Mouse (Mus musculus) kidney, adult 8-10 months (tissue): ENCODE measurements around the gene Sec14l2.
A peak's percentile ranks its signal among the peaks of the same experiment; 100 is the strongest.

Source experiments
- DNase-seq, 2 experiments: peaks; one replicate each; pipeline ENCODE4 v3.0.0; 2022

Gene Sec14l2

DNA sequence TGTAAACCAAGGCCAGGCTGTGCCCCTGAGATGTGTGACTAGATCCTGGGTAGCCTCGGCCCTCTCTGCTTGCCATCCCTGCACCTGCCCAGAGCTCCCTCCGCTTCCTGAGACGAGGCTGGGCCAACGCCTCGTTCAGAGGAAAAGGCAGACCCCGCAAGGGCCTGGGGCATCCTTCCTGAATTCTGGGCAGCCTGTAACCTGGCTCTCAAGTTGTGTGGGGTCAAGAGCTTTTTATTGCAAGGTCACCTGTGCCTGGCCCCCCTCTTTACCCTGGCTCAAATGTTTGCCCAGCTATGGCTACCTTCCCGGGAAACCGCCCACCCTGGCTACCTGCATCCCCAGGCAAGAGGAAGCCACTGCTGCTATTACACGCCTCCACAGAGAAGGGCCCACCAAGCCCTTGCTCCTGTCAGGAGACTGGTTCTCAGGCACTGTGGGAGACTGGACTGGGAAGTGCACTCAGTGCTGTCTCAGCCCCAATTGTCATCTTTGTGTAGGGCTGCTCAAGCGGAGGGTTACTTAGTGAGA, 26.1 kb downstream of the Sec14l2 start:
- peak in 1 of 2 experiments; percentile 22 for DNase-seq

DNA sequence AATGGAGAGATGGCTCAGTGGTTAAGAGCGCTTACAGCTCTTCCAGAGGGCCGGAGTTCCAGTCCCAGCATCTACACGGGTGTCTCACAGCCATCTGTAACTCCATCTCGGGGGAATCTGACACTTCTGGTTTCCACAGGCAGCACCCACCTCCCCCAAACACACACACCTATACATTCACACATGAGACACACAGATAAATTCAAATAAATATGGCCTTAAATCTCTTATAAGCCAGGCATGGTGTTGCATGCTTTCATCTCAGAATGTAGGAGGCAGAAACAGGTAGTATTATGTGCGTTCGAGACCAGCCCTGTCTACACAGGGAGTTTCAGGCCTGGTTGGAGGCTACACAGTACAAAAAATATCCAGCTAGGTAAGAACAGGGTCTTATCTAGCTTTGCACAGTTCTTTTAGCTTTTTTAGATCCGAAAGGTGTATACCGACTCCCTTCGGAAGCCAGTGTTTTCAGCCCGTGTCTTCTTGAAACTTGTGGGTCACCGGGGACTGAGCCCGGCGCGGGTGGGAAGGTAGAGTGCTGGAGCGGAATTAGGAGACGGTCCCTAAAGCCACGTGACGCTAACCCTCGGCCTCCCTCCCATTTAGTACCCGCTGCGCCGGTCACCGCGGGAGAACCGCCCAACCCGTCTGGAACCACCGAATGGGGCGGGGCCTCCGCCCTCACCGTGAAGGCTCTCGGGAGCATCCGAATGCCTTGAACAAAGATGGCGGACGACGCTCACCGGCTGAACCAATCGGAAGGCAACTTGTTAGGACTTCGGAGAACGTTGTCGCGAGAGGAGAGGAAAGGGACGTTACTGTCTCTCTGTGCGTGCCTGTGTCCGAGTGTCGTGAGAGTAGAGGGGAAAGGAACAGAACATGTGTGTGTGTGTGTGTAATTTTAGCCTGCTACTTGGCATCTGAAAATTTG, 26.9 kb downstream of the Sec14l2 start:
- peak; percentile 99 for DNase-seq

DNA sequence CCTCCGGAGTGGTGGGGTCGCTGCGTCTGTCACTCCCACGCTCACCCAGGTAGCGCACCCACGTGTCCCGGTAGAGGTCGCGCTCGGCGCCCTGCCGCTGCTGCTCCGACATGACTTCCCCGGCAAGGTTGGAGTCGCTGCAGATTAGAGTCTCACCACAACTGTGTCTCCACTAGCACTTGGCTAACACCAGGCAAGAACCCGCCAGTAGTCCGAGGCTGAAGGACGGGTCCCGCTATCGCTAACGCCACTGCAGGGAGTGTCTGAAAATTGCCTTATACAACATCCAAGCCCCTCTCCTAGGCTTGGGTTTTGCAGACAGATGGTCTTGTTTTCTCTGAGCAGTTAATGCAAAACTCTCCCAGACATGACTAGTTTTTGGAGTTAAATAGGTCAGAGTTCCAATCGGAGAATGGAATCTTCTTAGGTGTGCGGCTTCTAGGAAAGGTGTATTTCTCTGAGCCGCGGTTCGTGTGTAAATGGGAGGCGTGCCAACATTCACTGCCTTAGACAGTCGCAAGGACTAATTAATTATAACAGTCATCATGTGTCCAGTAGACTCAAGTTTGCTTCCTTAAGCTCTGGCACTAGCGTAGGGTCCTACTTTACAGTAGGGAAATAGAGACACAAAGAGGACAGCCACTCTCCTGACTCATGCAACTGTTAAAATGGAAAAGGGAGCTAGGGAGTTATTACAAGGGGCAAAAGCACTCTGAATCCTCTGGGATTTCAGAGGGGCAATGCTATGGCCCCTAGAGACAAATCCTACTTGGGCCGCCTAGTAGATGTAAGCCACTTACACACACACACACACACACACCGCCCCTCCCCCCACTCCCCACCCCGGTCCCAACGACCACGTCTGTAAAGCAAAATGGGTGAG, 27.8 kb downstream of the Sec14l2 start, which contains the start of gene Mtfp1:
Gene Mtfp1, minus strand, starts transcription at position 275 of the 883 bp plus-strand sequence.
- peak; percentile 63 to 69 for DNase-seq

DNA sequence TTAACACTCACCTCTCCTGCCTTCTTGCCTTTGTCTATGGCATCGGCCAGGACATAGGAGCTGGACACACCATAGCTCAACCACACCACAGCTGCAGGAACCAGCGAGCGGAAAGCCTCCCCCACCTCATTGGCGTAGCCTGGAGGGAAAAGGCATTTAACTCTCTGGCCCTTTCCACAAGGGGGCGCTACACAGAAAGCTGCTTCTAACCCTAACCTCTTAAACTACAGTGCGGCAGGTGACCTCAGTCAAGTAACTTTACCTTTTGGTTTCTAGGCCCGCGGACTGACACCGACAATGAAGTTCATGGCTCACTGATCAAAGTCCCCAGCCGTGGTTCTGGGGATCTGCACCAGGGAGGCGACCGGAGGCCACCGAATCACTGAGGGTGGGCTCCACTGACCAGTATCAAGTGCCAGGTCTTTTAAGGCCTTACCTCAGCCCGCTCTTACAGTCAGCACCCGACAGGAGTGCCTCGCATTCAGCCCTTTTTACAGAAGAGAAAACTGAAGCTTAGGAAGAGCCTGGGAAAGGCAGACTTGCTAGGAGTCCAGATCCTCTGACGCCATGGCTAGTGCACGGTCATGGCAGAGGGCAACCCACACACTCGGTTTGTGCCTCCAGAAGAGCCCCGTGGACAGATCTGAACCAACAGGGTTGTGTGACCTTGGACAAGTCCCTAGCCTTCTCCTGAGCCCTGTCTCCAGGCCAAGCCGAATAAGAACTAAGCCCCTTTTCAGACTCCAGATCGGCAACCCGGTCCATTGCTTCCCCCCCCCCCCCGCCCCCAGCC, 28.6 kb downstream of the Sec14l2 start:
- DNase-seq: peak; percentile 73 to 84

DNA sequence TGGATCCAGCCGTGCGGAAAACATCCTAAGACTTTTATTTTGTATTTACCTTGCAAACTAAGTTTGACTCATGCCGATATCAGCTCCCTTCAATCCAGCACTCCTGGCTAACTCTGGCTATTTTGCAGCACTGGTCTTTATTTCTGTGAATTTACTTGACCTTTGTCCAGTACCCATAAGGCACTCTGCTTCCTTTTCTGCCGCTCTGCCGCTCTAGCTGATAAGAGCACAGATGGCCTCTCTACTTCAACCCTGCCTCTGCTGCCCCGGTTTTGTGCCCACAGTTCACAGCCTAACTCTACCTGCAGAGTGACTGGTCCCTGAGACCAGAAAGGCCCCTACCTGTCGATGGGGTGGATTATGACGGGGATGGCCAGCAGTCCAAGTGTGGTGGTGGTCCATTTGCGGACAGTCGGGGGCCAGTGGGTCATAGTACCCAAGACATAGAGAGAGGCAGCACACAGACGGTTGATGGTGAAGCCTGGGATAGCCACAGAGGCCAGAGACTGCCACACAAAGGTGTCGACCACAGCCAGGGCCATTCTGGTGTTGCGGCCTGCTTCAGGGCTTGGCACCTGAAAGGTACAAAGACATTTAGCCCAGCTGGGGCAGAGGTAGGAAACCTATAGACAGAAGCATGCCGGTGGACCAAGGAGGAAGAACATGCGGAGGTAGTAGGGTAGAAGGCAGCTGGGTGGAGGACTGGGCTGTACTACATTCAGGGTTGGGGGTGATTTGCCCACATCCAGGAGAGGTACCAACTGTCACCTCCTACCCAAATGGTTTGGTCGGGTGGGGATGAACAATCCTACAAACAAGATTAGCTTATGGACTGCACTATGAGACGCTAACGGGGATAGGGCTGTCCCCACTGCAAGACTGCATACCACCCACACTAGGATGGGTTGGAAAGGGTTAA, 29.5 kb downstream of the Sec14l2 start:
- no peak for DNase-seq

DNA sequence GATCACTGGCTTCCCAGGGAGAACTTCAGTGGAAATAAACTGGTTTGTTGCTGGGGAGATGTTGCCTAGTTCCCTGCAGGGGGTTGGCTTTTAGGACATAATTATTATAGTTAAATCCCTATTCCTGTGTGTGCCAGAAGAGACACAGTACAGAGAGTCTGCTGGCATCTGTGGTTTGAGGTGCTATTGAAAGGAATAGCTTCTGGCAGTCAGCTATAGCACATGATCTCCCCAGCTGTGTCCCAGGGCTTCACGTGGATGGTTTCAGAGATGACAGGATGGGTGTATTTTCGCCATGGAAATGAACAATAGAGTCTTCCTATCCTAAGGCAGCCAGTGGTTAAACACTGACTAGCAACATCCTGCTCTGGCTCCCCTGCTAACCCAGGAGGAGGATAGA, 35.9 kb downstream of the Sec14l2 start:
- DNase-seq: no peak

DNA sequence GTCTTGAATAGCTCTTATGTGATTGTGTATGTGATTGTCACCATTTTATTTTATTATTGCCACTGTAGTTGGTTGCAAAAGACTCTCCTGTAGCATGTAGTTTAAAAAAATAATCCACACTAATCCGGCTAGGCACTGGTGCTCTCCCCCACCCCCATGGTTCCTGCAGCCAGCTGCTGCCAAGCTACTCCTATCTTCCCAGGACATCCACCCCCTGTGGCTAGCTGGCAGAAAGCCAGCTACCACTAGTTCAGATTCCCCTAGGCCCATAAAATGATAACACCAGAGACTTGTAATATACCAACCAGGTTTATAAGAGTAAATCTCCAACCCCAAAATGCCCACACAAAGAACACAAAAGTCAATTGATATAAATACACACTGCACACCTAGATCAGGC, 37.0 kb downstream of the Sec14l2 start:
- no peak for DNase-seq

DNA sequence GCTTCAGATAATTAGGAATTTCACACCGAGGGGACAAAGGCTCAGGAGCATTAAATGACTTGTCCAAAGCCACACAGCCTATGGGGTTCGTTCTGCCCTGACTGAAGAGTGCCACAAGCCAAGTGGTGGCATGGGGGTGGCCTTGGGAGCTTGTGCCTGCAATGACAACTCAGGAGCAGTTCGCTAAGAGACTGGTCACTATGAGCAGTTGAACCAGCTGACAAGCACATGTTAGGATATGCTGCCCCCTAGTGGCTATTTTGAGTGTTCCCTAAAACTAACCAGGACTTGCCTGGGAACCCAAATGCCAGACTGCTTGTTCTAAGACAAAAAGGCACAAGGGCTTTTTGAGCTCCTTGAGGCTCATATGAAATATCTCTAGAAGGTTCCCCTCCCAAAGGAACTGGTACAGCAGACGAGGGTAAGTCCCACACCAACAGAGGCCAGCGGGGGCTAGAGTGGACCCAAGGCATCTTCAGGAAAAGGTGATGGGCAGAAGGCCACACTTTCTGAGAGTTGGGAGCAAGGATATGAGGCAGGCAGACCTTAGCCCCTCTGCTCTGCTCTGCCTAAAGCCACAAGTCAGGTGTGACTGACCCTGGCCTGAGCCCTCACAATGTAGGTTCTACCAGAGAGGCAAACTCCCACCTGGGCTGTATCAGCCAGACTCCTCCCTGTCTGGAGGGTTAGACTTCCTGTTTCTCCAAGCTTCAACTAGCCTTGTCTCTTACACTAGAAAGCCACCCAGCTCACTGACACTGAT, 39.7 kb downstream of the Sec14l2 start:
- peak; percentile 60 to 64 for DNase-seq

DNA sequence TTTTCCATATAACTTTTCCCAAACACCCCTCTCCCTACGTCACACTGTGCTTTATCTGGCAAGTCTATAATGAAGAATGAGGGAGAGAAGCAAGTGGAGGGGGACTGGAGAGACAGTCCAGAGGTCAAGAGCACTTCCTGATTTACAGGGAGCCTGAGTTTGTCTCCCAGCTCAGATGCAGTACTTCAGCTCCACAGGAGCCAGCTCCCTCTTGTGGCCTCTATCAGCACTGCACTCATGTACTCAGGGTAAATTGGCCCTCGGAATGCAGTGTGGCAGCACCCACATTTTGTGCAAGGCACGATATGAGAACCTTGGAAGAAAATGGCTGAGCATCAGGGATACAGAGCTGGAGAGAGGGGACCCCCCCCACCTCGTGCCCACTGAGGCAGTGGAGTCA, 43.0 kb downstream of the Sec14l2 start:
- DNase-seq: peak; percentile 45 to 77

DNA sequence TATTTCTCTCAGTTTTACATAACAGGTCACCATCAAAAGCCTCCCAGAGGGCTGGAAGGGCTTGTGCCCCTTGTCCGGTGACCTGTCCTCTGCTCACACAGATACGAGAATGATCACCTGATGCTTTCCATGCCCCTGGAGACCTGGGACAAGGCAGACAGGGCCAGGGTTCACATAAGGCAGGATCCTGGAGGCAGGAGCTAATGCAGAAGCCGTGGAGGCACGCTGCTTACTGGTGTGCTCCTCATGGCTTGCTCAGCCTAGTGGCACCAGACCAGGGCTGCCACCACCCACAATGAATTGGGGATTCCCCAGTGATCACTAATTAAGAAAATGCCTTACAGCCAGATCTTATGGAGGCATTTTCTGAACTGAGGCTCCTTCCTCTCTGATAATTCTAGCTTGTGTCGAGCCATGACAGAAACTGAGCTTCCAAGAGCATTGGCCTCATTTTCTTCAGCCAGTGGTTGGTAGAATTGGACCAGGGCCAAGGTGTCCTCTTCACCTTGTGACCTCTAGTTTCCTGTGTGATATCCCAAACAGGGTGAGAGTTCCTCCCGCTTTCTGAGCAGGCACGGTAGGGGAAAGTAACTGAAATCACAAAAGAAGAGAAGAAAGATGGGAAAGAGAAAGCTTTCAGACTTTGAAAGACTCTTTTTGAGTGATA, 44.8 kb downstream of the Sec14l2 start:
- no peak for DNase-seq

DNA sequence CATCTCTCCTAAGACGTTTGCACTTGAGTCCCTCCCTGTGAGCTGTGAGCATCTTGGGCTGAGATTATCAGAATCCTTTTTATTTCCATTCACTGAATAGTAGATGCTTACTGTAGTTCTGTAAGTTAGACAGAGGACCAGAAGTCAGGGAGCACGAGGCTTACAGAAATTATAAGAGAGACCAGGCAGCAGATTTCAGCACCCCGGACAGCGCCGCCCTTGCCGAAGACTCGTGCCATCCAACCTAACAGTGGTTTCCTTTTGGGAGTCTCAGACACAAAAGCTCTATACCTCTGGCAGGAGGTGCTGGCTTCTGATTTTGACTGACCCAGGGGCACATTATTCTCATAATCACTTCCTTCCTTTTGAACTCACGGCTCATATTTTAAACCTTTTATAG, 46.6 kb downstream of the Sec14l2 start:
- DNase-seq: peak in 1 of 2 experiments; percentile 56

DNA sequence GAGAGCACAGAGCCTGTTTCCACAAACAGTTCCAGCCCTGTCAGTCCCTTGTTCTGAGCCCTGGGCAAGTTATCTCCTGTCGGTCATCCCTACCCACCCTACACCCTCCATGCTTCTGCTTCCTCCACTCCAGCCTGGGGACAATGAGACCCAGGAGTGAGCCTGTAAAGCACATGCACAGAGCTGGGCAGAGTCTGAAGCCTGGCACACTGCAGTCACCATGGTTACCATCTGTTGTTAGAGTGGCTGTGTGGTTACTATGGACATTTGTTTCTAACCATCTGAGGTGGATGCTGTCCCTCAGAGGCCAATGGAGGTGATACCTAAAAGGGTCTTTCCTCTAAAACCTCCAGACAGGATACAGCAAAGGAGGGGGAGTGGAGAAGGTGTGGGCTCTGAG, 53.6 kb downstream of the Sec14l2 start:
- no peak for DNase-seq

DNA sequence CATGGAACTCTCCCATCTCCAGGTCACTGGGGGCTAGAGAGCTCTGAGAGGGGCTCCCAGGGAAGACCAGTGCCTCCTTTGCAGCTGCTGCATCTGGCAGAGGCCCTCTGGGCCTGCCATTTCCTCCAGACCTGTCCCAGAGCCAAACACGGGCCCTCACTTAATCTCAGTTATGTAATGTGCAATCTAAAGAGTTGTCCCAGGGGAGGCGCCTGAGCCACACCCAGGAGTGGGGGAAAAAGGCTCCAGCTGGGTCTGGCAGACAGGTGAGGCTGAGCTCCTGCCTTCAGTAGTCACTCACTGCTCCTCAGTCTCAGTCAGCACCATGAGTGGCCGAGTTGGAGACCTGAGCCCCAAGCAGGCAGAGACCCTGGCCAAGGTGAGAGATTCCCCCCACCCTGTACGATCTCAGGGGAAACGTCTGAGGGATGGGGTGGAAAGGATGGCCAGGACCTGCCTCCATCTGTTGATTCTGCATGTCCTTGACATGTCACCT, 58.5 kb downstream of the Sec14l2 start, which contains the start of gene Sec14l3:
Gene Sec14l3, plus strand, starts transcription at position 215 of the 496 bp plus-strand sequence.
- DNase-seq: no peak

DNA sequence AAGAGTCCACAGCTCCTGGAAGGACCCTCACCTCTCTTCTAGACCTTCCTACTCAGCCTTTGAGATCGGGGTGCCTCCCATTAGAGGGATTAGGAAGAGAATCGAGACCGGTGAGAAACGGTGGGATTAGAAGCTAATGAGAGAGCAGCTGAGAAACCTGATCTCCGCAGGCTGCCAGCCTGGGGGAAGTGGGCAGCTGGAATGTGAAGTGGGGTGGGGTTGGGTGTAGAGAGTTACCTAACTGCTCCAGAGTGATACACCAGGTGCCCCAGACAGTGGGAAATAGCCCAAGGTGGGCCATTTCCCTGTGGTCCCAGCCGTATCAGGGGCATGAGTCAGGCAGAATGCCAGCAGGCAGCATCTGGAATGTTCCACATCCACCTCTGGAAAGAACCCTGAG, 60.2 kb downstream of the Sec14l2 start:
- DNase-seq: no peak

DNA sequence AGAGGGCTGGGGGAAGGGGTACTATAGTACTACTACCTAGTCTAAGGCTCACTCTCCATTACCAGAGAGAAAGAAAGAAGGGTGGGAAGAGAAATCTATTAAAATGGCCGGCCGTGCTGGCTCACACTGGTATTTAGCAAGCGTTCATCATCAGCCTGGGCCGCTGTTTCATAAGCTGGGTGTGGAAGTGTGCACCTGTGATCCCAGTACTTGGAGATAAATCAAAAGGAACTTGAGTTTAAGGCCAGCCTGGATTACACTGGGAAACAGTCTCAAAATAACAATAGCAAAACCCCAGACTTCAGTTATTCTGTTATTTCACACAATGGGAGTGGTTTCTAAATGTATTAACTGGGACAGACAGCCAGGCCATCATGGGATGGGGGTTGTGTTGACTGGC, 60.7 kb downstream of the Sec14l2 start:
- DNase-seq: no peak

DNA sequence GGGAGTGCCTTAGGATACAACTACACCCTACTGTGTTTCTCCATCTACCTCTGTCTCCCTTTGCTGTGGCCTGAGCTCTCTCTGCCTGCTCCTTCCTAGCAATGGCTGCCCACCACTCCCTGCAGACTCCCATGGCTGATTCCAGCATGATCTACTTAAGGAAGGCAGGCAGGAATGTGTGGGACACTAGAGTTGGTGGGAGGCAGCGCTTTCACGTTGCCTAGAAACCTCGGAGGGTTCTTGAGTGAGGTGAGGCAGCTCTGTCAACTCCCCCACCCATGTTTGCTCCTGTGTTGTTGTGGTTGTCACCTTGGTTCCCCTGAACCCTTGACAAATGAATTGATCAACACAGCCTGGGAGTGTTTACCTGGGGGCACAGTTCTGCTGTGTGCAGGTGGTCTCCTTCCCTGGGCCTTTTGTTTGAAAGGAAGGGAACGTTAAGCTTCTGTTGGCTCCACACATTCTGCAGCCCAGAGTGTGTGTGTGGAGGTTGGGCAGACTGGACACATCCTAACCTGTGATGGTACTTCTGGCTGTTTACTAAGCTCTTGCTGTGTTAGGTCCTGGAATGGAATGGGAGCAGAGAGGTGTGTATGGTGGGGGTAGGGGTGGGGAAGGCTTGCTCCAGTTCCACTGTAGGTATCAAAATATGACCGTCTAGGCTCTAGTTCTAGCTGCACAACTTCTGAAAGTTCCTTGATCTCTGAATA, 62.2 kb downstream of the Sec14l2 start:
- no peak for DNase-seq

DNA sequence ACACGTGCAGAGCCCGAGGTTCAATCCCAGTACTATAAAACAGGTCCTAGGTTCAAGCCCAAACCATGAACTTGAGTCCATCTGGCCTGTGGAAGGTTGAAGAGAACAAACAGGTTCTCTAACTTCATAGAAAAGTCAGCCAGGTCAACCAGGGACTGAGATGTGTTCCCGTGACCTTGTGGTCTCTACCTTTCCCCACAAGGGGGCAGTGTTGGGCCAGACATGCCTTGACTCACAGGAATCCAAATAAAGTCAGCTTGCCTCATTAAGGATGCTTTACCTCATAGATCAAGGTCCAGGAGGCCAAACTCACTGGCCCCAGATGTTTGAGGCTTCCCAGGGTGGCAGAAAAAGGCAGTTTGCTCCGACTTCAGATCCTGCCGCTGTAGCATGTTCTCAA, 69.6 kb downstream of the Sec14l2 start:
- DNase-seq: peak; percentile 79 to 84

DNA sequence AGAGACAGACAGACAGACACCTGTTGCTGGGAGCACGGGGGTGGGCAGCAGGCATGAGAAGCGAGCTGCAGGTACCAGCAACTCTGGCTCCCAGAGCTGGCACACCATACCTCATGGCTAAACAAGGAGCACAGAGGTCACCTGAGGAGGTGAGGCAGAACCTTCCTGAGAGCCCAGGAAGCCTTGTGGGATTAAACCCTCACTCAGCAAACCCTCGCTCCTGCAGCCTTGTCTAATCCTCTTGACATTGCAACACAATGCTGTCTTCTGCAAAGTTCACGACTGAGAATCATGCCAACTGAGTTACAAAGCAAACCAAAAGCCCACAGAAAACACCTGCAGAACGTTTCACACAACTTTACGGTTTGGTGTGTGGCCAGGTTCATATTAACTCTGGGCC, 74.8 kb downstream of the Sec14l2 start:
- DNase-seq: peak in 1 of 2 experiments; percentile 17

DNA sequence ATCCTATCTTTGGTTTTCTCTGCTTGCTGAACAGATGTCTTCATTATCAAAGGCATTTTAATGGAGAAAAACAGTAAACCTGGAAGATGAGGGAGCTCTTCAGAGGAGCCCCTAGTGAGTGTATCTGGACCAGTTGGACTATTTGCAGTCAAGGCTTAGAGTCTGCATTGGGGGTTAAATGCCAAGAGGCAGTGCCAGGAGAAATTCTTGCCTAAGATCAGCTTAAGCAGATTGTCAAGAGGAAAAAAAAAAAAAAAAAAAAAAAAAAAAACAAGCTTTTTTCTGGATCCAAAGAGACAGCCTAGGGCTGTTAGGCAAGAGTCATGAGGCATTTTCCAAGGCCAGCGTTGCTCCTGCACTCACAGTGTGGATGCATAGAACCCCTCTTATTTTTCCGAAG, 75.4 kb downstream of the Sec14l2 start:
- DNase-seq: no peak
